Mouse (Mus musculus) liver, embryonic 13.5 days (tissue): ENCODE measurements around the gene Gm9903. TPM values are rescaled to one million over a fixed set of nuclear protein-coding genes. Genes with fewer than 3 reads are reported as not detected.

Source experiments
- ATAC-seq: fragments of 200-750 bp; cut with Nextera tagmentation; 2 replicates; pipeline ENCODE4 v1.8.0; 2017; ENCODE audit warnings: low read depth, mild to moderate bottlenecking, moderate number of reproducible peaks, moderate library complexity
- DNase-seq: peaks from one replicate; pipeline ENCODE4 v3.0.0; 2022
- H3K27ac ChIP-seq: fragments of 300-500 bp; sonication (generic); 2 replicates; pipeline ENCODE4 v1.5.1; 2015; ENCODE audit warnings: moderate library complexity, mild to moderate bottlenecking, inconsistent platforms
- H3K27me3 ChIP-seq: fragments of 300-500 bp; sonication (generic); 2 replicates; pipeline ENCODE4 v1.6.1; 2015; ENCODE audit warnings: mild to moderate bottlenecking, inconsistent platforms
- H3K36me3 ChIP-seq: fragments of 300-500 bp; sonication (generic); 2 replicates; pipeline ENCODE4 v1.6.1; 2015; ENCODE audit warnings: mild to moderate bottlenecking, inconsistent platforms
- H3K4me1 ChIP-seq: fragments of 300-500 bp; sonication (generic); replicated peaks from 2 replicates; pipeline ENCODE4 v1.6.1; 2015; ENCODE audit warnings: inconsistent platforms
- H3K4me2 ChIP-seq: fragments of 300-500 bp; sonication (generic); 2 replicates; pipeline ENCODE4 v1.6.1; 2015; ENCODE audit warnings: inconsistent platforms, mild to moderate bottlenecking, moderate library complexity
- H3K4me3 ChIP-seq: fragments of 300-500 bp; sonication (generic); replicated peaks from 2 replicates; pipeline ENCODE4 v1.5.1; 2015; ENCODE audit warnings: mild to moderate bottlenecking, inconsistent platforms
- H3K9ac ChIP-seq: fragments of 300-500 bp; sonication (generic); 2 replicates; pipeline ENCODE4 v1.6.1; 2015; ENCODE audit warnings: mild to moderate bottlenecking, inconsistent platforms
- H3K9me3 ChIP-seq: fragments of 300-500 bp; sonication (generic); replicated peaks from 2 replicates; pipeline ENCODE4 v1.6.1; 2016; ENCODE audit warnings: inconsistent platforms
- WGBS: fragments of 180-500 bp; shearing (Covaris S2); methylation state at CpG from one replicate; pipeline ENCODE4 v1.1.7; 2015; ENCODE audit not compliant: insufficient replicate concordance; 5-methylcytosine and 5-hydroxymethylcytosine counted together
- polyA plus RNA-seq: library from polyadenylated mRNA; unstranded; fragments of >200 nt; fragmentation: Nextera tagmentation; extraction: Ambion mirVana; gene quantifications from 2 replicates; pipeline ENCODE4 v1.2.1, GENCODE M21; 2015

The Gm9903 gene
- polyA plus RNA-seq, 1 experiment from 2014 or later: 0.13 TPM

- H3K4me3 ChIP-seq: no peak overlapping the region
- no peaks in the 10 kb centered on the region for H3K9me3 ChIP-seq
- ATAC-seq (no peak), DNase-seq (no peak)
- H3K27me3 ChIP-seq: no peaks in the 10 kb centered on the region
- no peak overlapping the region for H3K27ac ChIP-seq
- no peak overlapping the region for H3K4me2 ChIP-seq
- H3K9ac ChIP-seq: no peak overlapping the region
- H3K36me3 ChIP-seq: peaks cover 36% of the 10 kb centered on the region
- whole genome bisulfite sequencing: 88% methylated on average over 6 of the region's 6 CpGs
- 0 out of 2 replicates have a peak, but pooled peaks cover 3% of the 10 kb centered on the region for H3K4me1 ChIP-seq
These were observed 15.3 kb upstream of the Gm9903 start for GRCm38 (mm10) chr5:33614391-33614790.

GRCm38 (mm10) chr5:33622671-33623070, 7.1 kb upstream of the Gm9903 start:
- ATAC-seq: no peak
- H3K27me3 ChIP-seq: no peaks in the 10 kb centered on the region
- H3K9me3 ChIP-seq: no peaks in the 10 kb centered on the region
- H3K9ac ChIP-seq: no peak overlapping the region
- no peak overlapping the region for H3K4me2 ChIP-seq
- 72% methylated on average over 2 of the region's 2 CpGs for WGBS
- H3K36me3 ChIP-seq: peaks cover 19% of the 10 kb centered on the region; the same call in 1 of the 2 replicates
- no peak overlapping the region for H3K4me3 ChIP-seq
- DNase-seq: no peak
- peaks cover 31% of the 10 kb centered on the region for H3K4me1 ChIP-seq
- no peak overlapping the region for H3K27ac ChIP-seq

GRCm38 (mm10) chr5:33623766-33624165, 6.0 kb upstream of the Gm9903 start:
- no peak overlapping the region for H3K4me3 ChIP-seq
- ATAC-seq (no peak), DNase-seq (no peak)
- H3K4me2 ChIP-seq: no peak overlapping the region
- no peaks in the 10 kb centered on the region for H3K9me3 ChIP-seq
- 65% methylated on average over 3 of the region's 3 CpGs for WGBS
- no peaks in the 10 kb centered on the region for H3K27me3 ChIP-seq
- no peak overlapping the region for H3K27ac ChIP-seq
- H3K4me1 ChIP-seq: peaks cover 38% of the 10 kb centered on the region
- H3K9ac ChIP-seq: no peak overlapping the region
- peaks cover 19% of the 10 kb centered on the region; the same call in 1 of the 2 replicates for H3K36me3 ChIP-seq

GRCm38 (mm10) chr5:33627968-33628367, 1.8 kb upstream of the Gm9903 start:
- peaks cover 44% of the 10 kb centered on the region for H3K4me1 ChIP-seq
- peak overlapping the region; percentile 93 for H3K9ac ChIP-seq
- peak overlapping the region; percentile 98 for H3K4me2 ChIP-seq
- no peak overlapping the region for H3K27ac ChIP-seq
- H3K4me3 ChIP-seq: peak overlapping the region; percentile 85
- no peaks in the 10 kb centered on the region for H3K9me3 ChIP-seq
- 42% methylated on average over 4 of the region's 4 CpGs for WGBS
- H3K36me3 ChIP-seq: 0 out of 2 replicates have a peak, but pooled peaks cover 7% of the 10 kb centered on the region
- no peaks in the 10 kb centered on the region for H3K27me3 ChIP-seq
- ATAC-seq: no peak
- DNase-seq: no peak

- Histone ChIP-seq H3K9me3 (no peaks in the 10 kb centered on the region), H3K9ac (peak overlapping the region; percentile 93), H3K4me3 (peak overlapping the region; percentile 85), H3K4me2 (peak overlapping the region; percentile 98), H3K27me3 (no peaks in the 10 kb centered on the region), H3K36me3 (0 out of 2 replicates have a peak, but pooled peaks cover 2% of the 10 kb centered on the region), H3K27ac (peak overlapping the region; percentile 93), H3K4me1 (peaks cover 44% of the 10 kb centered on the region)
- peak; percentile 50 for DNase-seq
- under 1% methylated on average over 24 of the region's 24 CpGs for WGBS
- peak; percentile 19; the same call in 1 of the 2 replicates for ATAC-seq
These were observed 865 bp upstream of the Gm9903 start for GRCm38 (mm10) chr5:33628820-33629300.

GRCm38 (mm10) chr5:33630061-33630460, 336 bp downstream of the Gm9903 start:
- Histone ChIP-seq H3K27me3 (no peaks in the 10 kb centered on the region), H3K36me3 (peaks cover 6% of the 10 kb centered on the region), H3K4me3 (peak overlapping the region; percentile 85), H3K9me3 (no peaks in the 10 kb centered on the region), H3K9ac (peak overlapping the region; percentile 75), H3K4me1 (peaks cover 37% of the 10 kb centered on the region), H3K27ac (peak overlapping the region; percentile 87), H3K4me2 (peak overlapping the region; percentile 97)
- ATAC-seq: peak; percentile 73
- 2% methylated on average over 9 of the region's 9 CpGs for WGBS
- DNase-seq: peak; percentile 66

GRCm38 (mm10) chr5:33630615-33631014, 890 bp downstream of the Gm9903 start:
- Histone ChIP-seq H3K27ac (peak overlapping the region; percentile 87), H3K4me2 (peak overlapping the region; percentile 97), H3K9me3 (no peaks in the 10 kb centered on the region), H3K27me3 (no peaks in the 10 kb centered on the region), H3K4me3 (peak overlapping the region; percentile 85), H3K9ac (peak overlapping the region; percentile 75), H3K36me3 (peaks cover 11% of the 10 kb centered on the region), H3K4me1 (peaks cover 40% of the 10 kb centered on the region)
- 44% methylated on average over 4 of the region's 4 CpGs for whole genome bisulfite sequencing
- DNase-seq: peak; percentile 26
- no peak for ATAC-seq

GRCm38 (mm10) chr5:33632526-33632925, 2.8 kb downstream of the Gm9903 start:
- H3K4me2 ChIP-seq: no peak overlapping the region
- 67% methylated on average over 1 of the region's 1 CpGs for WGBS
- H3K9ac ChIP-seq: no peak overlapping the region; the same call in 1 of the 2 replicates
- H3K27me3 ChIP-seq: no peaks in the 10 kb centered on the region
- no peak for ATAC-seq
- H3K4me3 ChIP-seq: no peak overlapping the region
- H3K9me3 ChIP-seq: no peaks in the 10 kb centered on the region
- no peak overlapping the region for H3K27ac ChIP-seq
- peaks cover 47% of the 10 kb centered on the region for H3K4me1 ChIP-seq
- DNase-seq: no peak
- peaks cover 29% of the 10 kb centered on the region for H3K36me3 ChIP-seq

GRCm38 (mm10) chr5:33635361-33635760, 5.6 kb downstream of the Gm9903 start:
- no peak overlapping the region for H3K9ac ChIP-seq
- no peaks in the 10 kb centered on the region for H3K9me3 ChIP-seq
- peaks cover 53% of the 10 kb centered on the region for H3K36me3 ChIP-seq
- H3K27ac ChIP-seq: no peak overlapping the region
- 46% methylated on average over 3 of the region's 3 CpGs for WGBS
- no peaks in the 10 kb centered on the region for H3K27me3 ChIP-seq
- ATAC-seq (peak; percentile 62), DNase-seq (no peak)
- peaks cover 32% of the 10 kb centered on the region for H3K4me1 ChIP-seq
- H3K4me2 ChIP-seq: no peak overlapping the region
- no peak overlapping the region for H3K4me3 ChIP-seq

- no peak for DNase-seq
- no peaks in the 10 kb centered on the region for H3K9me3 ChIP-seq
- WGBS: 72% methylated on average over 3 of the region's 3 CpGs
- H3K4me2 ChIP-seq: no peak overlapping the region
- ATAC-seq: no peak
- H3K4me1 ChIP-seq: peaks cover 26% of the 10 kb centered on the region
- H3K27ac ChIP-seq: no peak overlapping the region
- H3K4me3 ChIP-seq: no peak overlapping the region
- H3K27me3 ChIP-seq: no peaks in the 10 kb centered on the region
- H3K36me3 ChIP-seq: peaks cover 77% of the 10 kb centered on the region
- no peak overlapping the region for H3K9ac ChIP-seq
These were observed 8.1 kb downstream of the Gm9903 start for GRCm38 (mm10) chr5:33637606-33638350.

GRCm38 (mm10) chr5:33638826-33639225, 9.1 kb downstream of the Gm9903 start:
- Histone ChIP-seq H3K4me2 (no peak overlapping the region), H3K27ac (no peak overlapping the region), H3K4me1 (peaks cover 33% of the 10 kb centered on the region), H3K27me3 (no peaks in the 10 kb centered on the region), H3K36me3 (peaks cover 88% of the 10 kb centered on the region), H3K4me3 (no peak overlapping the region), H3K9ac (no peak overlapping the region), H3K9me3 (no peaks in the 10 kb centered on the region)
- 75% methylated on average over 4 of the region's 4 CpGs for WGBS
- ATAC-seq: peak; percentile 13; the same call in 1 of the 2 replicates
- no peak for DNase-seq
